Mouse (Mus musculus): ENCODE measurements around the gene Gm20547.

Gm20547 gene

GRCm38 (mm10) chr17:34896366-34896765 lies 14.5 kb upstream of the Gm20547 start:
- DNase-seq (ENCODE audit: low read depth, low spot score), result no peak

- DNase-seq (ENCODE audit: low read depth, low spot score), result no peak
These were observed 13.9 kb upstream of the Gm20547 start for GRCm38 (mm10) chr17:34895724-34896123.

GRCm38 (mm10) chr17:34894801-34895530 lies 13.1 kb upstream of the Gm20547 start:
- no peak for DNase-seq (ENCODE audit: low read depth, low spot score)

GRCm38 (mm10) chr17:34894074-34894597 lies 12.3 kb upstream of the Gm20547 start:
- DNase-seq (ENCODE audit: low read depth, low spot score), result peak; percentile 99

GRCm38 (mm10) chr17:34893072-34893824 lies 11.4 kb upstream of the Gm20547 start:
- DNase-seq (ENCODE audit: low read depth, low spot score), result no peak

- no peak for DNase-seq (ENCODE audit: low read depth, low spot score)
These were observed 9.5 kb upstream of the Gm20547 start for GRCm38 (mm10) chr17:34891377-34891776.

- no peak for DNase-seq (ENCODE audit: low read depth, low spot score)
These were observed 8.4 kb upstream of the Gm20547 start for GRCm38 (mm10) chr17:34890074-34890743.

- no peak for DNase-seq (ENCODE audit: low read depth, low spot score)
These were observed 6.1 kb upstream of the Gm20547 start for GRCm38 (mm10) chr17:34887942-34888341.

GRCm38 (mm10) chr17:34885615-34886014 lies 3.8 kb upstream of the Gm20547 start:
- no peak for DNase-seq (ENCODE audit: low read depth, low spot score)

- no peak for DNase-seq (ENCODE audit: low read depth, low spot score)
These were observed 2.9 kb upstream of the Gm20547 start for GRCm38 (mm10) chr17:34884704-34885103.

GRCm38 (mm10) chr17:34883332-34883731 lies 1.5 kb upstream of the Gm20547 start:
- DNase-seq (ENCODE audit: low read depth, low spot score), result no peak

GRCm38 (mm10) chr17:34881166-34881565 lies 676 bp downstream of the Gm20547 start:
- no peak for DNase-seq (ENCODE audit: low read depth, low spot score)

GRCm38 (mm10) chr17:34879336-34879879 lies 2.4 kb downstream of the Gm20547 start, which contains the start of gene Zbtb12:
Gene Zbtb12, plus strand, starts transcription at chr17:34879483.
- DNase-seq (ENCODE audit: low read depth, low spot score), result no peak

GRCm38 (mm10) chr17:34874321-34874720 lies 7.5 kb downstream of the Gm20547 start:
- DNase-seq (ENCODE audit: low read depth, low spot score), result no peak

GRCm38 (mm10) chr17:34865981-34866380 lies 15.9 kb downstream of the Gm20547 start:
- no peak for DNase-seq (ENCODE audit: low read depth, low spot score)

GRCm38 (mm10) chr17:34862416-34863081 lies 19.3 kb downstream of the Gm20547 start, which contains the start of gene Cfb:
Gene Cfb, minus strand, starts transcription at chr17:34862518.
- no peak for DNase-seq (ENCODE audit: low read depth, low spot score)

- no peak for DNase-seq (ENCODE audit: low read depth, low spot score)
These were observed 20.0 kb downstream of the Gm20547 start for GRCm38 (mm10) chr17:34861704-34862415.

- no peak for DNase-seq (ENCODE audit: low read depth, low spot score)
These were observed 21.3 kb downstream of the Gm20547 start for GRCm38 (mm10) chr17:34860514-34860913.

GRCm38 (mm10) chr17:34858670-34859069 lies 23.2 kb downstream of the Gm20547 start:
- no peak for DNase-seq (ENCODE audit: low read depth, low spot score)

GRCm38 (mm10) chr17:34855825-34856224 lies 26.0 kb downstream of the Gm20547 start:
- no peak for DNase-seq (ENCODE audit: low read depth, low spot score)

GRCm38 (mm10) chr17:34854761-34855160 lies 27.1 kb downstream of the Gm20547 start:
- no peak for DNase-seq (ENCODE audit: low read depth, low spot score)
